Mouse (Mus musculus) MEL (cell line): ENCODE measurements around the gene Ugt1a9.
A peak's percentile ranks its signal among the peaks of the same experiment; 100 is the strongest.

ENCODE experiments used
- CTCF ChIP-seq, 3 experiments: IDR thresholded peaks in 2 of 3; conservative IDR thresholded peaks in 1 of 3; 2 replicates each; pipeline ENCODE4 v1.5.1; 2011 to 2012; ENCODE audit warnings: low read length in 3 of 3, low read depth in 2 of 3, mild to moderate bottlenecking in 2 of 3, improper control_type of control experiment in 1 of 3, inconsistent platforms in 1 of 3, mixed read lengths in 1 of 3, moderate library complexity in 1 of 3; ENCODE audit not compliant: control insufficient read depth in 1 of 3, insufficient read depth in 1 of 3, poor library complexity in 1 of 3, severe bottlenecking in 1 of 3
- ELF1 ChIP-seq: IDR thresholded peaks from 2 replicates; pipeline ENCODE4 v1.6.1; 2014; ENCODE audit warnings: low read depth, mild to moderate bottlenecking, inconsistent platforms, low read length, improper control_type of control experiment, moderate library complexity
- GATA1 ChIP-seq: IDR thresholded peaks from 2 replicates; pipeline ENCODE4 v1.6.1; 2011; ENCODE audit warnings: low read depth, low read length, improper control_type of control experiment
- HCFC1 ChIP-seq: IDR thresholded peaks from 2 replicates; pipeline ENCODE4 v1.6.1; 2012; ENCODE audit warnings: low read depth, mild to moderate bottlenecking, inconsistent platforms, low read length, improper control_type of control experiment, moderate library complexity
- MAZ ChIP-seq: IDR thresholded peaks from 2 replicates; pipeline ENCODE4 v1.6.1; 2012; ENCODE audit warnings: low read depth, mild to moderate bottlenecking, inconsistent platforms, low read length, improper control_type of control experiment
- MXI1 ChIP-seq: IDR thresholded peaks from 2 replicates; pipeline ENCODE4 v1.6.1; 2011; ENCODE audit warnings: mild to moderate bottlenecking, low read depth, low read length, improper control_type of control experiment
- NELFE ChIP-seq: IDR thresholded peaks from 2 replicates; pipeline ENCODE4 v1.6.1; 2011; ENCODE audit warnings: low read depth, low read length, improper control_type of control experiment
- NRF1 ChIP-seq: IDR thresholded peaks from 2 replicates; pipeline ENCODE4 v1.6.1; 2014; ENCODE audit warnings: low read depth, mild to moderate bottlenecking, inconsistent platforms, low read length, improper control_type of control experiment, moderate library complexity; ENCODE audit not compliant: poor library complexity, insufficient read depth, severe bottlenecking
- POLR2A ChIP-seq, 2 experiments: IDR thresholded peaks; 2 replicates each; pipeline ENCODE4 v1.6.1; 2011 to 2012; ENCODE audit warnings: low read length in 2 of 2, mild to moderate bottlenecking in 2 of 2, control low read depth in 1 of 2, improper control_type of control experiment in 1 of 2, low read depth in 1 of 2, moderate library complexity in 1 of 2; ENCODE audit not compliant: control insufficient read depth in 1 of 2, insufficient read depth in 1 of 2, poor library complexity in 1 of 2
- TCF12 ChIP-seq: IDR thresholded peaks from 2 replicates; pipeline ENCODE4 v1.6.1; 2014; ENCODE audit warnings: low read depth, mild to moderate bottlenecking, inconsistent platforms, low read length, improper control_type of control experiment, moderate library complexity
- USF1 ChIP-seq: IDR thresholded peaks from 2 replicates; pipeline ENCODE4 v1.6.1; 2014; ENCODE audit warnings: low read depth, mild to moderate bottlenecking, inconsistent platforms, low read length, improper control_type of control experiment, moderate library complexity
- USF2 ChIP-seq, 2 experiments: IDR thresholded peaks; 2 replicates each; pipeline ENCODE4 v1.6.1; 2011 to 2012; ENCODE audit warnings: improper control_type of control experiment in 2 of 2, low read length in 2 of 2, borderline replicate concordance in 1 of 2, inconsistent platforms in 1 of 2, low read depth in 1 of 2, mild to moderate bottlenecking in 1 of 2; ENCODE audit not compliant: insufficient read depth in 1 of 2

- TF ChIP-seq MAZ, result no peak
- no peak for TF ChIP-seq CTCF (IDR thresholded peaks at IDR 0.05 in 2 of 3, conservative IDR thresholded peaks at IDR 0.05 in 1 of 3; ENCODE audit: control insufficient read depth in 1 of 3, insufficient read depth in 1 of 3, low read depth in 2 of 3, low read length in 3 of 3, poor library complexity in 1 of 3, severe bottlenecking in 1 of 3)
- TF ChIP-seq MXI1, result no peak
- no peak for TF ChIP-seq TCF12
- no peak for TF ChIP-seq GATA1
- peak in 1 of 2 experiments; percentile 31; a peak in 1 of 4 replicates for TF ChIP-seq POLR2A (IDR thresholded peaks at IDR 0.05; ENCODE audit: control insufficient read depth in 1 of 2, insufficient read depth in 1 of 2, low read depth in 1 of 2, low read length in 2 of 2, poor library complexity in 1 of 2)
- TF ChIP-seq USF2 (IDR thresholded peaks at IDR 0.05; ENCODE audit: borderline replicate concordance in 1 of 2, insufficient read depth in 1 of 2, low read depth in 1 of 2, low read length in 2 of 2), result no peak
- no peak for TF ChIP-seq HCFC1
- TF ChIP-seq NELFE, result no peak
- no peak for TF ChIP-seq NRF1
- TF ChIP-seq USF1, result no peak
- TF ChIP-seq ELF1, result no peak
Observed at GRCm38 (mm10) chr1:88260114-88260513, 189.5 kb downstream of the Ugt1a9 start.
